Mouse (Mus musculus): Measurements from ENCODE around the gene Inf2.

The Inf2 gene

DNA sequence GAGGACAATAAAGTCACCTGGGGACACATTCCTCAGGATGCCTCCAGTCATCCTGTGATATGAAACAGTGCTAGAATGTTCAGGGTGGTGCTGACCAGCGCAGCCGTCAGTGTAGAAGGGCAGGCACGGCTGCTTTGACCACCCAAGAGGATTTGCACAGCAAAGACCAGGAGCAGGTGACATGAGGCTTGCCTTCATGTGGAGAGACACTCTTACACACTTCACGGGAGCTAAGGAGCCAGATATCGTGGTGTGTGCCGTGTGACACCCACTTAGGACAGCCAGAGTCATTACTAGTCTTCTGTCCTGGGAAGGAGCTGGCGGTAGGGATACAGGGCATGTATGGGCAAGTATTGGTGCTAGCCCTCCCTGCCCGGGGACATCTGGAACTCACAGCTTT is 18.4 kb upstream of the Inf2 start:
- DNase-seq (ENCODE audit: low read depth, low spot score) = no peak

DNA sequence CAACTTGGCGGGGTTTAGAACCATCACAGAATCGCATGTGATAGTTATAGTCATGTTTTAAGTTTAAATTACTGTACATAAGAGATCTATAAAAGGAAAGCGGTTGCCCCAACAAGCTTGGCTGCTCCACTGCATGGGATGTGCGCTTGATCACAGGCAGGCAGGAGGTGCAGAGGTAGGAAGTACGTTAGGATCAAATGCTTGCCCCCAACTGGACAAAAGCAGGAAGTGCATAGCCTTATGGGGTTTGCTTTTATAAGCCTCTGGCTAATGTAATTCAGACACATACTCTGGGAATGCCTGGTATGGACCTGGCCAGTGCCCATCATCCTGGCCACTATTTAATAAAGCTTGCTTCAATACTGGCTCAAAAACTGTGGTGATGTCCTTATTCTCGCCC is 17.5 kb upstream of the Inf2 start:
- DNase-seq (ENCODE audit: low read depth, low spot score) = no peak

DNA sequence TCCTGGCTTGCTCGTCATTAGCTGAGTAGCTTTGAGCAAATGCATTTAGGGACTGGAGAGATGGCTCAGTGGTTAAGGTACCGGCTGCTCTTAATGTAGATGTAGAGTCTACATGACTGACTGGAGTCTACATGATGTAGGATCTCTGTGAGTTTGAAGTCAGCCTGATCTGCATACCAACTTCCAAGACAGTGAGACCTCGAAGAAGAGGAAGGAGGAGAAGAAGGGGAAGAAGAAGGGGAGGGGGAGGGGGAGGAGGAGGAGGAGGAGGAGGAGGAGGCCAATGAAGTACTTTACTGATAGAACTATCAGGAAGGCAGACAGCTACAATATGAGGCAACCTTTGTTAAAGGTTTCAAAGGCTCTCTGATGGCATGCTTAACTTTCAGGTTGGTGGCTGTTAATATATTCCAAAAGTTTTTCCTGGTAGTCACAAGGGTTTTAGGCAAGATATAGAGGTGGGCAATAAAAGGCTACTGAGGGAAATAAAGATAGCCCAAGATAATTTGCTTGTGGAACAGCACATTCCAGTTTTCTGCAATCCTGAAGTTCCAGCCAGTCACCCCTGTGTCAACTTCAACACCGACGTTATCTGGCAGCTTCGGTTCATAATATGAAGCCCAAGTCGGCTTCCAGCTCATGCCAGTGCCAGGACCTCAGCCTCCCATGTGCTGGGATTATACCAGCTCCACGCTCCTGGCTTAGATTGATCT is 13.2 kb upstream of the Inf2 start:
- DNase-seq (ENCODE audit: low read depth, low spot score) = no peak

DNA sequence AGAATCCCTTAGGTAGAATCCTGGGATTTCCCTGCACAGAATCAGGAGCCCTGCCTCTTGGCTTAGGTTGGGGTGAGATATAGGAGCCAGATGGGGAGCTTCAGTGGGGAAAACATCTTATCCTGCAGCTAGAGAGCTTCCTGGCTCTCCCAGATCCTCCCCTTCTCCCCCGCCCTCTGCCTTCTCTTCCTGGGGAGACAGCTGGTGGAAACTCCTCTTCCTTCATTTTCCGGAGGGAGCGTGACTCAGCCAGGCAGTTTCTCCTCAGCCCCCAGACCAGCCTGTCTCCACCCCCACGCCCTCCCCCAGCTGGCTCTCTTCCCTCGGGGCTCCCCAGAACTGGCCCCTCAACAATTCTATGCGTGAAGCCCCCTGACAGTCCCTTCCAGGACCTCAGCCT is 12.2 kb upstream of the Inf2 start:
- DNase-seq (ENCODE audit: low read depth, low spot score) = no peak

DNA sequence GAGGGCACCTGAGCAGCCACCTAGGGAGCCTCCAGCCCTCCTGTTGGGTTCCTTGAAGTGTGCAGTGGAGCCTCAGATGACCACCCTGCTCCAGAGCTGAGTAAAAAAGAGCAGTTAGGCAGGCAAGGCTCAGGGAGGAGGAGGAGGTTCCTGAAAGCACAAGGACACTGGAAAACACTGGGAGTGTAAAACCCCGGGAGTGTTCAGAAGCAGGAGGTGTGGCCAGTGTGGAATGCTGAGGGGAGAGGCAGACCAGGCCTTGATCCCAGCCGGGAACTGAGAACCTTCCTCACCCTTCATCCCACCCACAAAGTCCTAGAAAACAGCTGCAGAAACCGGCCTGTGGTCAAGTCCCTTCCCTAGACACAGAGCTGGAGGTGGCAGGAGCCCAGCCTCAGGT is 11.8 kb upstream of the Inf2 start:
- no peak for DNase-seq (ENCODE audit: low read depth, low spot score)

DNA sequence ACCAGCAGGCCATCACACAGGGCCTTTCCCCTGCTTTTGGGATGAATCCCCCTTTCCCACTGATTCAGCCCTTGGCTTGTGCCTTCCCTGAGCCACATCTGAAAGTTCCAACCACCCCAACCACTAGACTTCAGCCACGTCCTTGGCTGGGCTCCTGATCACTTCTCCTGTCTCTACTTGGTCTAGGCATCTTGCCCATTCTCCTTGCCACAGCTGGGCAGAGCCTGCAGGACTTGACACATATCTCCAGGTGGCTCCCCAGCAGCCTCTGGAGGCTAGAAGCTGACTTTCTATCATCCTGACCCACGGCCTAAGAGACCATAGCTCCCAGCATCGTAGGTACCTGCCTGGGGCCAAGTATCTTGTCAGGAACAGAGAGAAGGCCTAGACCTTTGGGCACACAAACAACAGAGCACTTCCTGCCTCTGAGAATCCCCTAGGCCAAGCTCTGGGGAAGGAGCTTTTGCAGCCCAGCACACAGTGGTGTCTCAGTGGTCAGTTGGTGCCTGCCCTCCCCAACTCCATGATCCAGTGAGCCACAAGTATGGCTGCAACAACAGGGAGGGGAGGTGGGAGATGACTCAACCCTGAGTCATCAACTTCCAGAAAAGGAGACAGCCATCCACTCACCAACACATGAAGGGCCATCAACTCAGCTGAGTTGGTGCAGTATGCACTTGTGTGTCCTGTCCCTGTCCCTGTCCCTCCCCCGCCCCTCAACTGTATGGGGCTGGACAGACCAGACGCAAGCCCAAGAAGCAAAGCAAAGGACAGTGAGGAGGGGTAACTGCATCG is 10.1 kb upstream of the Inf2 start:
- DNase-seq (ENCODE audit: low read depth, low spot score) = no peak

DNA sequence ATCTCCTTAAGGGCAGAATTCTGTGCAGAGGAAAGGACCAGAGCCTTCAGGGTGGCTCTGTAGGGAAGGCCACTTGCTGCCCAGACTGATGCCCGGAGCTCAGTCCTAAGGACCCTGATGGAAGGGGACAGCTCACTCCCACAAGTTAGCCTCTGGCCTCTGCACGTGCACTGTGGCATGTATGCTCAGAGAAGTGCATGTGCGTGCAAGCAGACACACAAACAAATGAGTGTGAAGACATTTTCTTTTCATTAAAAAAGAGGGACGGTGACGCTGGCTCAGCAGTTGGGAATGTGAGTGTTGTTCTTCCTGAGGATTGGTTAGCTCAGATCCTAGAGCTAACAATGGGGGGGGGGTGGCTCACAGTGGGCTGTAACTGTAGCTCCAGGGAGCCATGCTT is 9.2 kb upstream of the Inf2 start:
- no peak for DNase-seq (ENCODE audit: low read depth, low spot score)

DNA sequence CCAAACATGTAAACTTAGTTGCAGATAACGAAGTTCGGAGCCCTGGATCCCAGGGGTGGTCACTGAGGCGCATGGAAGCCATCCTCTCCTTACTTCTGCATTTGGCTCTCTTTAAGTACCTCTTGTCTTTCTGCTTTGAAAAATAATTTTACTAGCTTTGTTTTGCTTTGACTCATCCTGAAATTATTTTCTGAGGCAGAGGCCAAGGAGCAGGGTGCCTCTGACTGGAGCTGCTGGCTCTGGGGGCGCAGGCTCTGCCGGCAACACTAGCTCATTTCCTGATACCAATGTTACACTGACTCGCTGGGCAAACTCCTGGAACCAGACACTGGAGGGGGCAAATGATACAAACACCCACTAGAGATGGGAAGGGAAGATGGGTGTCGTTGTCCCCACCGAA is 8.7 kb upstream of the Inf2 start:
- no peak for DNase-seq (ENCODE audit: low read depth, low spot score)

DNA sequence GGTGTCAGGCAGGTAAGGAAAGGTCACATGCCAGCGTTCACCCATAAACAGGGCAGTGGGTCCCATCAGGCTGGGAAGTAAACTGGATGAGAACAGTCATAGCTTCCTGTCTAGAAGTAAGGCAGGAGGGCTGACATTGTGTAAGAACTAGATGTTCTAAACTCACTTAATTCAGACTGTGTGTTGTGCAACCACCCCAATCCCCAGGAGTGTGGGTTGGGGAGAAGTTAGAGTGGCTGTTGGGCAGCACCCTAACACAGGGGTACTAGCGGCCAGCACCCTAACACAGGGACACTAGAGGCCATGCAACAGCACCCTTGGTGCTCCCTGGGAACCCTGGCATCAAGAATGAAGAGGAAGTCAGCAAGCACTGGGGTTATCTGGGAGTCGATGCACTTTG is 7.5 kb upstream of the Inf2 start:
- DNase-seq (ENCODE audit: low read depth, low spot score) = no peak

DNA sequence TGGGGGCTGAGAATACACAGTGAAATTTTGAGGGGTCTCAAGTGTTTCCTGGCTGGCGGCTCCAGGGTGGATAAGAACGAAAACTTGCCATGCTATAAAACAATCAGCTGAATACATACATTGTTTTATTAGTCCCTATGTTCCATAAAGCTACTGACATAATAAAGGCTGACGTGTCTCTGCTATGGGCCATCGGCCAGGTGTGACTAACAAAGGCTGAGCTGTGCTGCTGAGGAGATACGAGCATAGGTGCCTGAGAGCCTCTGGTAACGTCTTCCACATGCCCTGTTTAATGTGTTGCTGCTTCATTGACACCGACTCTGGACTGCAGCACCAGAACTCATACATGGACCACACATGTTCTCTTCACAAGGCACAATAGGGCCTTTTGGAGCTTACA is 3.6 kb upstream of the Inf2 start:
- no peak for DNase-seq (ENCODE audit: low read depth, low spot score)

DNA sequence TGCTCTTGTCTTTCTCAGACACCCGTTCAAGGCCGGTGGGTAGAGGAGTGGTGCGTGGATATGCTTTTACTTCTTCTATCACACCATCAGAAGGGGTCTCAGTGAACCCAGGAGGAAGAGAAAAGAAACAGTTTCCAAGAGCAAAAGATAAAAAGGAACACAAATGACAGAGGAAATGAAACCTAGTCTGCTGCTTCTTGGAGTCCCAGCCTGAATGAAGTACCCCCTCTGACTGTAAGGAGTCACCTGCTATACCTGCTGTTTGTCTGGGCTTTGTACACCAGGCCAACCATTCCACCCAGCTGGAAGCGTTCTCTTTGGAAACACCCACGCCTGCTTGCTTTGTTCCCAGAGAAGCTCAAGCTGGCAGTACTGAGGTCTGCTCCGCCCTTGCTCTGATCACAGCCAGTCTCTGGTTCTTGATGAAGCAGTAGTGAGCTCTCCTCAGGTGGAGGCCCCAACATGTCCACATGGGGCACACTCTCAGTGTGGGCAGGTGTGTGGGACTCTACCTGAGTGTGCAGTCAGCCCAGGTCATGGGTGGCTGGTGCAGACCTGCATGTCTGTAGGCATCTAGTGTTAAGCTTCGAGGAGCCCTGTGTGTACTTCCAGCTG is 2.6 kb upstream of the Inf2 start:
- DNase-seq (ENCODE audit: low read depth, low spot score) = no peak

DNA sequence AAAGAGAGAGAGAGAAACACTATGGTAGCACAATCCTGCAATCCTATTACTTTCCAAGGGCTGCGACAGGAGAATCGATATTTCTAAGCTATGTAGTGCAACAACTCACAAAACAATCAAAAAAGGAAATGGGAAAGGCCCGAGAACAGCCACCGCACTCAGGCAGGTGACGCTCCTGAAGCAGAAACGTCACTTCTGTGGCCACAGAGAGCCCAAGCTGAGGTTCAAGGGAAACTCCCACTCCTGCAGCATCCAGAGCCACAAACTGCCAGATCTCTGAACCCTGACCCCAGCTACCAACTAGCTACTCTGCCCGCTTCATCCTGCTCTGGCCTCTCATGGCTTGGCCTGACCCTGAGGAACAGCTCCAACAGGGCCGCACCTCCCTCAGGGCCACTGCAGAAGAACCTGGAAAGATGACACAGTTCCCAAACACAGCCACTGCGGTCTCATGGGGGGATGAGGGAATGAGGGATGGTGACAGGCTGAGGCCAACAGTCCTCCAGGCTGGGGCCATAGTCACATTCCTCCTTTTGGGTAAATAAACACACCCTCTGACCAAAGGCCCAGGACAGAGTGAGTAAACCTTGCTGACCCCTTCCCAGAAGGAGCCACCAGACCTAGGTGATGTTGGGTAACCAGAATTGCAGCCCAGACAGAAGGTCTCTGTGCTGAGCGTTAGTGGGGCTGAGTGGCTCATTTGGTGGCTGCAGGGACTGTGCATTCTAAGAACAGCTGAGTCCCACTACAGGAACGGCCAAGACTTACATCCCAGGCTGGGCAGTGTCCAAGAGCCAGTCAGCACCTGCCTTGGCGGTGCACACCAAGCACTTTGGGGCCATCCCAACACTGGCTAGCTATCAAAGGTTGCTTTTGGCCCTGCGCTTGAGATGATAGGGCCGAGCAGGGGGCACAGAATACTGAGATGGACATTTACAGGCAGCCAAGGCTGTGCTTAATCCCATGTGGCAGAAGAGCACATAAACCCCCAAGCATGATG is 1.2 kb upstream of the Inf2 start:
- no peak for DNase-seq (ENCODE audit: low read depth, low spot score)

DNA sequence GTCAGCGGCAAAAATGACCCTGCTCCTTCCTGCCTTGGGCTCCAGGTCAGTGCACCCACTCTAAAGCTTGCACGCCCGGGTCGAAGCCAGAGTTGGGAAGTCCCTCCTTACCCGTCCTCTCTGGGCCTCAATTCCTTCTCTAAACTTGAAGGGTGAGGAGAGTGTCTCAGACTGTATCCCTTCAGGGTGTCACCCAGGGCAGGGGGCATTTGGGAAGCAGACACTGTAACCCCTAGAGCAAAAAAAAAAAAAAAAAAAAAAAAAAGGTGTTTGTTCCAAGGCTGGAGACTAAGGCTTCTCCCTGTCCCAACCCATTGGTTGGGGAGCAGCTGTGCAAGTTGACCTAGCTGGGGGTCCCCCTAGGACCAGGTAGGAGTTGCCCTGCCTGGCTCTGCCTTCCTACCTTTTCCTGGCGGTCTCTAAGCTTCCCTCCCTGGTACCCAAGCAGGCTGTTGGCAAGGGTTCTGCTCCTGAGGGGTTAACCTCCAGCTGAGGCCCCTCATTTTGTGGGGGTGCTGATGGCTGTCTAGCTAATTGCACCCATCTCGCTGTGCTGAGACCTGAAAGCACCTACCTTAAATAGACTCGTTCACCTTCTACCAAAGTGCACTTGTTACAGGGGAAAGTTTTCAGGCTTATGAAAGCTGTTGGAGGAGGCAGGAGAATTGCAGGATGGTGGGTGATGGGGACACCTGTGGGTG is 1.1 kb downstream of the Inf2 start:
- no peak for DNase-seq (ENCODE audit: low read depth, low spot score)

DNA sequence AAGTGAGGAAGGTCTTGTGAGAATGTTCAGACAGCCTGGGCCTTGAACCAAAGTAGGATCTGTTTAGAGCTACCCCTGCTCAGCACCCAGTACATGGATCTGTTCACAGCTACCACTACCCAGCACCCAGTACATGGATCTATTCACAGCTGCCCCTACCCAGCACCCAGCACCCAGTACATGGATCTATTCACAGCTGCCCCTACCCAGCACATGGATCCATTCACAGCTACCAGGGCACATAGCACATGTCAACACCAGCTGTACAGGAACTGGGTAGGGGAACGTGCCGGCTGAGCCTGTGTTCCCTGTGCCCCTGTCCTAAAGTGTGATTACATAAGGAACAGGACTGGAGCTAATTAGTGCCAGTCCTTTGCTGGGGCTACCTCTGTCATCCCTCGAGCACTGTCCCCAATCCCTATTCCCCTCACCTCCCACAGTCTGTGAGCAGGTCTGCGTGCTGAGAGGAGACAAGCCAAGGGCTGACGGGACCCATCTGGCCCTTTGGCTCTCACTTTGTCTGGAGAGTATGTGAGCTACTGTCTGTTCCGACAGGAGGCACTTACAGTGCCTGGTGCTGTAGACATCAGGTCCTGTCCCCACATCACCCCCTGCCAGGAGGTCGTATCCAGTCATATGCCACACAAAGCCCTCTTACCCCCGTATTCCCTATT is 2.1 kb downstream of the Inf2 start:
- no peak for DNase-seq (ENCODE audit: low read depth, low spot score)

DNA sequence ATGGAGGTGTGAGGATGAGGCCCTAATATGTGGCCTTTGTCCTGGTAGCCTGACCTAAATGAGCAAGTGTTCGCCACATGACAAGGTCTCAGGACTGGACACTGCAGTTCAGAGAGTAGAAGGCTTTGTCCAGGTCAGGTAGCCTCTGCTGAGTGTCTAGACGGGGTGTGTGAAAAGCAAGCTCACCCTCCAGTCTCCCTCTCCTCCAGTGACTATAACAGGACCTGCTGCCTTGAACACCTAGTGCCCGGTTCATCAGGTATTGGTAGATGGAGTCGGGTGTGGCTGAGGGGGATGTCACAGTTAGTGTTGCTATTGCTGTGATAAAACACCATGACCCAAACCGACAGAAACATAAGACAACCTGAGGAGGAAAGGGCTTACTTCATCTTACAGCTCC is 2.7 kb downstream of the Inf2 start:
- no peak for DNase-seq (ENCODE audit: low read depth, low spot score)

DNA sequence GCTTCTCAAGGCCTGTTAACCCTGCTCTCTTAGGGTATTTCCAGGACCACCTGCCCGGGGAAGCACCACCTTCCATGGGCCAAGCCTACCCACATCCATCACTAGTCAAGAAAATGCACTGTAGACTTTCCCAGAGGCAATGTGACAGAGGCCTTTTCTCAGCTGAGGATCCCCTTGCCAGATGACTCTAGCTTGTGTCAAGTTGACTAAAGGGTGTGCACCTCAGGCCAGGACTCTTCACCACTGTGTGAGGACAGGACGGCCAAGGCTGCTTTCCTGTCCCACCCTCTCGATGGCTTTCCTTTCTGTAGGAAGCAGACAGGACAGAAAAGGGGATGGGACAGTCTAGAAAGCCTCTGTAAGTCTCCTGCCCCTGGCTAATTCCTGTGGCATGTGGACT is 3.1 kb downstream of the Inf2 start:
- no peak for DNase-seq (ENCODE audit: low read depth, low spot score)

DNA sequence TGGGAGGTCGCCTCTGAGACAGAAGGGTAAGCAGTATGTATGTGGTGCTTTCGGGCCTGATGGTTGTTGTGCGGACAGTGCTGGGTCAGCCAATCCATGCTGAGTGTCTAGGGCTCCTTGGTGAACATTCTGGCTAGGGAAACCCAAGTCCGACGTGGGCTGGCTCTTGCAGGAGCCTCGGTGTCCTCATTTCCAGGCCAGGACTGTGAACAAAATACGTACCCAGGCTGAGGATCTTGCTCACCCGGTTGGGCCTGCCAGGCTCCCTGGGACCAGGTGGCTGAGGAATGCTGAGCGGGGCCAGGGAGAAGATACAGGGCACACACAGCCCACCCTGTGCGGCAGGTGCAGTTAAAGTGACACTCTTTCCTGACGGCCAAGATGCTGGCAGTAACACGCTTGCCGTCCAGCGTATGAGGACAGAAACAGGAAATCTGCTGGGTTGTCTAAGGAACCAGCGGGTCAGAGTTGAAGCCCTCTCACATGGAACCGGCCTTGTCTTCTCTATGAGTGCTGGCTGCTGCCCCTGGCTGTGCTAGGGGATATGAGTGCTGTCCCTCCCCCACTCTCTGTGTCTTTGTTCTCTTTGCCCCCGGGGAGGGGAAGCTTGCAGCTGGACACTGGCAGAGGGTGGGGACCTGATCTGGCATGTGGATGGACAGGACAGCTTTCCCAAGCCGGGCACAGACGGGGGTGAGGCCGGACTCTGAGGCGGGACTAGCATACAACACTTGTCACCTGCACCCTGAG is 4.6 kb downstream of the Inf2 start:
- DNase-seq (ENCODE audit: low read depth, low spot score) = no peak

DNA sequence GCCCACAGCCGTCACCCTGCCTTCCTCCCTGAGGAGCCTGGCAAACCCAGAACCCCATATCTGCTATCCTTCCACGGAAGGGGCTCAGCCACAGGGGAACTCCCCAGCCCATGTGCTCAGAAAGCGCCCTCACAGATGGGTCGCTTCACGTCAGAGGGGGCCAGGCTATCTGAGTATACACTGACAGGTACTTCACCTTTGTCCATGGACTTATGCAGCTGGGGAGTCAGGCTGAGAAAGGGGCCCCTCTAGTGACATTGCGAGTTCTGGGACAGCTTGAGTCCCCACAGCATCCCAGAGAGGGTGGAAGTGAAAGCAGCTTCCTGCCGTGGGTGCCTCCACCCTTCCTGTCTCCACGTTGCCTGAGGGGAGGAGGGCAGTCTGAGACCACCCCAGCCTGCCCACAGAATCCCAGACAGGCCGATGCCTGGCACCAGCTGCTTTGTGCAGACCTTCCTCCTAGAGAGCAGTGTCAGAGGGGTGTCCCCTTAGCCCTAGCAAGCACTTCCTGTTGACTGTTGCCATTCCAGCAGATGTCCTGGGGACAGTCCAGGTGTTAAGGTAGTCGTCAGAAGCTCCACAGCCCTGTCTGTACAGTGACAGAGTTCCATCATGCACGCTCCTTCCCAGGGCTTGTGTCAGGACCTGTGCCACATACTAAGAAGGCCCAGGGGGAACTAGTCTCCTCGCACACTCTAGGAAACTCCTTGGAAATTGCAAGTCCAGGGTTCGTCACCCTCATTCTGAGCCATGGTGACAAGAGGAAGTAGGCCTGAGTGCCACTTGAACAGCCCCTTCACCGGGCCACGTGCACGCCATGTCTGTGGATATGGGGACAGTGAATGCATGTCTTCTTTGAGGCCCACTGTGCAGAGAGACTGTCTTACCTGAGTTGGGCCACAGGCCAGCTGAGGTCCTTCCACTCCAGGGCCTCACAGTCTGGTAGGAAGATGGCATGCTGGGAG is 5.6 kb downstream of the Inf2 start:
- DNase-seq (ENCODE audit: low read depth, low spot score) = no peak

DNA sequence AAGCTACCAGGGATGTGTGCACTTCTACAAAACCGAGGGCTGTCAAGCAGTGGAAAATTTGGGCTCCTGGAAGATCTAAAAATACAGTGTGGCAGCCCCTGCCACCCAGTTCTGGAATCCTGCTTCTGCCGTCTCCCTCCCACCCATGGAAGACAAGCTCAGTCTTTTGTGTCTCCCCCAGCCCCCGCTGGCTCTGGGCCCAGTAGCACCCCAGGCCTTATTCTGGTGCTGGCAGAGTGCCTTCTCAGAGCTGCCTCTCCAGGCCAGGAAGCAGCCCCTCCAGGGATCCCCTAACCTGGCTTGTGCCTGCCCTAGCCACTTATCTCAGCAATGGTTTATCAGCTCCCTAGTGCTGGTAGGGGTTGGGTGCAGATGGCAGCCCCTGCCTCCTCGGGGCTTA is 6.4 kb downstream of the Inf2 start:
- no peak for DNase-seq (ENCODE audit: low read depth, low spot score)

Measured in WW6 (cell line).